Mouse (Mus musculus): ENCODE measurements at regions not wholly inside any gene's neighbourhood (a gene's known extent, or its start where the extent isn't known, plus 50 kb on each side); places are given as distances from the start of the nearest gene placed in this dataset.

DNA sequence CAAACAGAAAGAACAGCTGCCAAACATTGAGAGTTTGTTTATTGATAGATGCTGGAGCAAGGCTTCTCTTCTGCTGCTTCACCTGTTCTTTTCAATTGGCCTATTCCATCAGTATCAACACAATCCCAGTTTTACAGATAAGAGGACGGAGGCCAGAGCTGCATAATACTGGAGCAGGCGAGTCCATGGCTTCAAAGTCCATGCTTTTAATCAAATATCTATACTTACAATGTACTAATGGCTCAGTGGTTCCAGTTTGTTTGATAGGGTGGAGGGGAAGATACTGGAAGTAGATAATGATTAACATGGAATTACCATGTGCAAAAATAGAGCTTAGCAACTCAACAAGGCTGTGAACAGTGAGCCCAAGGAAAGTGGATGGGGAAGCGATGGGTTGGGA, 163.2 kb upstream of the Tent5a start:
- no peak for TF ChIP-seq CTCF (conservative IDR thresholded peaks at IDR 0.05; ENCODE audit: low read length)
- TF ChIP-seq POU5F1 (IDR thresholded peaks at IDR 0.05; ENCODE audit: borderline replicate concordance, low read length): no peak
- no peak for TF ChIP-seq NANOG (IDR thresholded peaks at IDR 0.05; ENCODE audit: borderline replicate concordance, low read length)

Data from E14TG2a.4 (cell line).